Mouse (Mus musculus) adrenal gland, adult (tissue): ENCODE measurements at regions not wholly inside any gene's neighbourhood (a gene's known extent, or its start where the extent isn't known, plus 50 kb on each side); places are given as distances from the start of the nearest gene placed in this dataset.
A peak's percentile ranks its signal among the peaks of the same experiment; 100 is the strongest.

Experiments
- DNase-seq, 2 experiments: peaks; one replicate each; pipeline ENCODE4 v3.0.0; 2022 to 2023; ENCODE audit warnings: low spot score in 1 of 2; ENCODE audit not compliant: inconsistent age in 2 of 2

DNA sequence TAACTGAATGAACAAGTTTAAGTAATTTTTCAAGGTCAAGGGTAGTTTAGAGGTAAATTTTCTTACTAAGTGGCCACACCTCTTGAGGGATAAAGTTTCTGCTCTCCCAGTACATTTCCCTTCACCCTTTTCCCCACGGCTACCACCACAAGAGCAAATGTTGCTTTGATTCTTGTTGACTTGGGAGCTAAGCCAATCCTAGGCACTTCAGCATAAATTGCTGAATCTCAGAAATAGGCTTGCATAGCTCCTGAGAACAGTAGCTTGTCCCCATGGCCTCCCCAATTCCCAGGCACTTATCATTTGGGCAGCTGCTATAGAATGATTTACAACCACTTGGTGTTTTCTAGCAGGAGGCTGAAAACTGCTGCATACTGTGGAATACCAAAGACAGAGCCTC, 510.1 kb downstream of the Grin2a start:
- no peak for DNase-seq

DNA sequence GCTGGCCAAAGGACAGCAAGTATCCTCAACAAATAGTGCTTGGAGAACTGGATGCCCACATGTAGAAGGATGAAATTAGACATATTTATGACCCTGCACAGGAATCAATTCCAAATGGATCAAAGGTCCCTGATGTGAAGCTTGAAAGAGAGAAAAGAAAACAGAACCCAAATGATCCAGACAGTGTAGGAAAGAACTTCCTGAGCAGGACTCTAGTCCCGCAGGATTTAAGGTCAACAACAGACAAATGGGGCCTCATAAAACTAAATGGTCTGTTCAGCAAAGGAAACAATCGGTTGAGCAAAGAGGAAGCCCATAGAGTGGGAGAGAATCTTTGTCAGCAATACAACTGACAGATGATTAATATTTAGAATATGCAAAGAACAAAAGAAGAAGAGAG, 497.1 kb downstream of the Grin2a start:
- no peak for DNase-seq

DNA sequence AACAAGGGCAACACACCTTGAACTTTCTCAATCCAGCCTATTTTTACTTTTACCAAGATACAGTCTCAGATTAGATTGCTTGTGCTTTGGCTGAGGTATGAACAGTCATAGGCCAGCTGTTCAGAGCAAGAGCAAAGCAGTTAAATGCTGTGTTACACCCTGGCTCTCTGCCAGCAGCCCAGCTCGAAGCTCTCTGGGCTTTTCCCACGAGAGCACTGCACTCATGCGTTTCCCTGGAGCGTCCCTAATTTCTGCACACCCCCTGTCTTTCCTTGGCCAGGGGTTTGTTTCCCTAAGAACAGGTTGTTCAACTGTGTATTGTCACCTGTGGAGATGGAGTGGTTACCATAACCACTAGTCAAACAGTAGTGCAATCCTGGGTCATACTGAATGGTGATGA, 493.6 kb downstream of the Grin2a start:
- peak; percentile 34 to 75 for DNase-seq

DNA sequence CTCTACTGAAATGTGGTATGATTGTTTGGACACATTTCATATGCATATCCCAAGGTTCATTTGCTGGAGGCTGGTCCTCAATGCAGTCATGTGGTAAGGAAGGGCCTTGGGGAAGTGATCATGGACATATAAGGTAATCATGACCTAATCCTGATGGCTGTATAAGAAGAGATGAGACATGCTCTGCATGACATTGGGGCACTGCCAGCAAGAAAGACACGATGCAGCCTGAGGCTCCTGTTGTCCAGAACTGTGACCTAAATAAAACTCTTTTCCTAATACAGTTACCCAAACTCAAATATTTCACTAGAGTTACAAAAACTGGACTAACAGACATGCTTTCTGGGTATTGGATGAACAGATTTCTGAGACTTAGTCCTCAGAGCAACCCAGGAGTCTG, 485.7 kb downstream of the Grin2a start:
- peak in 1 of 2 experiments; percentile 35 for DNase-seq

DNA sequence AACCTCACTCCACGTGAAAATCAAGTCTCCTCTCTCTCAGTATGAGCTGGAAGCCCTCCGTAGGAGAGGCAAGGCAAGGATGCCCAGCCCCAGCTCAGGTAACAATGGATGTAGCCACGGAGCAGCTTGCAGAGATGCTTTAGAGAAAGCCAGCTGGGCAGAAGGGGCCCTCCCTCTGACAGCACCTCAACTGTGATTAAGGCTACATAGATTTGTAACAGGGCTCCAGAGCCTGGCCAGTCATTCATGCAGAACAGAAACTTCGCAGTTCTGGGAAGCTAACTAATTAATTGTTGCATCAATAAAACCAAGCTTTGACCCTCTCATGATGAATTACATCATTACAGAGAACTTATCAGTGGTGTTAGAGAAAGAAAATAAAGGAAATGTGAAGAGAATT, 480.8 kb downstream of the Grin2a start:
- DNase-seq: no peak
